Mouse (Mus musculus): ENCODE measurements around the gene Ddx21. TPM values are rescaled to one million over a fixed set of nuclear protein-coding genes. Genes with fewer than 3 reads are reported as not detected.
A peak's percentile ranks its signal among the peaks of the same experiment; 100 is the strongest.

Gene Ddx21
- polyA plus RNA-seq, 1 experiment from 2014 or later = 27.4 TPM

GRCm38 (mm10) chr10:62555705-62556557, 46.1 kb downstream of the Ddx21 start:
- H3K4me2 ChIP-seq (replicated peaks) = no peak overlapping the region
- 78% methylated on average over 11 of the region's 11 CpGs for WGBS
- peaks cover 40% of the 10 kb centered on the region for H3K36me3 ChIP-seq
- no peaks in the 10 kb centered on the region for H3K27me3 ChIP-seq
- no peaks in the 10 kb centered on the region for H3K9me3 ChIP-seq
- no peak for ATAC-seq (ENCODE audit: low FRiP score, low read depth)
- H3K9ac ChIP-seq (replicated peaks) = no peak overlapping the region
- no peak overlapping the region for H3K27ac ChIP-seq (replicated peaks)
- H3K4me3 ChIP-seq = no peak overlapping the region
- H3K4me1 ChIP-seq = no peaks in the 10 kb centered on the region

- no peak for ATAC-seq (ENCODE audit: low FRiP score, low read depth)
- Histone ChIP-seq H3K4me2 (replicated peaks) (no peak overlapping the region), H3K36me3 (peaks cover 17% of the 10 kb centered on the region; the same call in 1 of the 2 replicates), H3K9me3 (no peaks in the 10 kb centered on the region), H3K27ac (replicated peaks) (no peak overlapping the region), H3K27me3 (no peaks in the 10 kb centered on the region), H3K4me3 (no peak overlapping the region), H3K9ac (replicated peaks) (no peak overlapping the region), H3K4me1 (no peaks in the 10 kb centered on the region)
- WGBS = 82% methylated on average over 12 of the region's 12 CpGs
Observed at GRCm38 (mm10) chr10:62553611-62554091, 48.4 kb downstream of the Ddx21 start.

GRCm38 (mm10) chr10:62550787-62551300, 51.2 kb downstream of the Ddx21 start:
- no peaks in the 10 kb centered on the region for H3K4me1 ChIP-seq
- 80% methylated on average over 7 of the region's 7 CpGs for WGBS
- no peak overlapping the region for H3K9ac ChIP-seq (replicated peaks)
- ATAC-seq (ENCODE audit: low FRiP score, low read depth) = no peak
- H3K27ac ChIP-seq (replicated peaks) = no peak overlapping the region
- no peaks in the 10 kb centered on the region for H3K27me3 ChIP-seq
- H3K9me3 ChIP-seq = no peaks in the 10 kb centered on the region
- H3K4me2 ChIP-seq (replicated peaks) = no peak overlapping the region
- H3K36me3 ChIP-seq = no peaks in the 10 kb centered on the region
- no peak overlapping the region for H3K4me3 ChIP-seq

GRCm38 (mm10) chr10:62549523-62550166, 52.4 kb downstream of the Ddx21 start:
- ATAC-seq (ENCODE audit: low FRiP score, low read depth) = peak; percentile 63
- no peaks in the 10 kb centered on the region for H3K9me3 ChIP-seq
- H3K27ac ChIP-seq (replicated peaks) = no peak overlapping the region
- no peaks in the 10 kb centered on the region for H3K36me3 ChIP-seq
- no peak overlapping the region for H3K4me3 ChIP-seq
- no peaks in the 10 kb centered on the region for H3K27me3 ChIP-seq
- 33% methylated on average over 13 of the region's 16 CpGs for WGBS
- no peak overlapping the region for H3K9ac ChIP-seq (replicated peaks)
- no peaks in the 10 kb centered on the region for H3K4me1 ChIP-seq
- H3K4me2 ChIP-seq (replicated peaks) = no peak overlapping the region

GRCm38 (mm10) chr10:62546441-62546840, 55.6 kb downstream of the Ddx21 start:
- Histone ChIP-seq H3K9ac (replicated peaks) (no peak overlapping the region), H3K4me1 (no peaks in the 10 kb centered on the region), H3K9me3 (no peaks in the 10 kb centered on the region), H3K4me2 (replicated peaks) (no peak overlapping the region), H3K36me3 (no peaks in the 10 kb centered on the region), H3K4me3 (no peak overlapping the region), H3K27me3 (no peaks in the 10 kb centered on the region), H3K27ac (replicated peaks) (no peak overlapping the region)
- no peak for ATAC-seq (ENCODE audit: low FRiP score, low read depth)
- 84% methylated on average over 10 of the region's 10 CpGs for WGBS

- H3K27me3 ChIP-seq = no peaks in the 10 kb centered on the region
- no peak overlapping the region for H3K4me2 ChIP-seq (replicated peaks)
- ATAC-seq (ENCODE audit: low FRiP score, low read depth) = no peak
- no peak overlapping the region for H3K9ac ChIP-seq (replicated peaks)
- no peaks in the 10 kb centered on the region for H3K4me1 ChIP-seq
- H3K4me3 ChIP-seq = no peak overlapping the region
- no peak overlapping the region for H3K27ac ChIP-seq (replicated peaks)
- H3K9me3 ChIP-seq = no peaks in the 10 kb centered on the region
- no peaks in the 10 kb centered on the region for H3K36me3 ChIP-seq
Observed at GRCm38 (mm10) chr10:62545759-62546158, 56.3 kb downstream of the Ddx21 start.

GRCm38 (mm10) chr10:62544316-62544715, 57.8 kb downstream of the Ddx21 start:
- WGBS = 88% methylated on average over 4 of the region's 4 CpGs
- Histone ChIP-seq H3K9me3 (no peaks in the 10 kb centered on the region), H3K27ac (replicated peaks) (no peak overlapping the region), H3K4me1 (no peaks in the 10 kb centered on the region), H3K4me2 (replicated peaks) (no peak overlapping the region), H3K4me3 (no peak overlapping the region), H3K27me3 (no peaks in the 10 kb centered on the region), H3K36me3 (no peaks in the 10 kb centered on the region), H3K9ac (replicated peaks) (no peak overlapping the region)
- no peak for ATAC-seq (ENCODE audit: low FRiP score, low read depth)

- Histone ChIP-seq H3K4me1 (no peaks in the 10 kb centered on the region), H3K4me3 (no peak overlapping the region), H3K36me3 (no peaks in the 10 kb centered on the region), H3K27me3 (no peaks in the 10 kb centered on the region), H3K4me2 (replicated peaks) (no peak overlapping the region), H3K9me3 (no peaks in the 10 kb centered on the region), H3K27ac (replicated peaks) (no peak overlapping the region), H3K9ac (replicated peaks) (no peak overlapping the region)
- 86% methylated on average over 12 of the region's 12 CpGs for WGBS
- no peak for ATAC-seq (ENCODE audit: low FRiP score, low read depth)
Observed at GRCm38 (mm10) chr10:62543399-62543808, 58.7 kb downstream of the Ddx21 start.

GRCm38 (mm10) chr10:62542928-62543327, 59.2 kb downstream of the Ddx21 start:
- Histone ChIP-seq H3K9me3 (no peaks in the 10 kb centered on the region), H3K27ac (replicated peaks) (no peak overlapping the region), H3K27me3 (no peaks in the 10 kb centered on the region), H3K9ac (replicated peaks) (no peak overlapping the region), H3K4me3 (no peak overlapping the region), H3K4me2 (replicated peaks) (no peak overlapping the region), H3K4me1 (no peaks in the 10 kb centered on the region), H3K36me3 (no peaks in the 10 kb centered on the region)
- ATAC-seq (ENCODE audit: low FRiP score, low read depth) = no peak
- WGBS = 93% methylated on average over 8 of the region's 8 CpGs

GRCm38 (mm10) chr10:62542507-62542906, 59.6 kb downstream of the Ddx21 start:
- Histone ChIP-seq H3K36me3 (no peaks in the 10 kb centered on the region), H3K4me2 (replicated peaks) (no peak overlapping the region), H3K9ac (replicated peaks) (no peak overlapping the region), H3K27me3 (no peaks in the 10 kb centered on the region), H3K4me3 (no peak overlapping the region), H3K4me1 (no peaks in the 10 kb centered on the region), H3K27ac (replicated peaks) (no peak overlapping the region), H3K9me3 (no peaks in the 10 kb centered on the region)
- ATAC-seq (ENCODE audit: low FRiP score, low read depth) = no peak
- WGBS = 97% methylated on average over 12 of the region's 12 CpGs

GRCm38 (mm10) chr10:62541499-62541898, 60.6 kb downstream of the Ddx21 start:
- Histone ChIP-seq H3K4me1 (no peaks in the 10 kb centered on the region), H3K9me3 (no peaks in the 10 kb centered on the region), H3K27me3 (no peaks in the 10 kb centered on the region), H3K36me3 (no peaks in the 10 kb centered on the region), H3K4me3 (no peak overlapping the region), H3K27ac (replicated peaks) (no peak overlapping the region), H3K4me2 (replicated peaks) (no peak overlapping the region), H3K9ac (replicated peaks) (no peak overlapping the region)
- WGBS = 93% methylated on average over 12 of the region's 12 CpGs
- no peak for ATAC-seq (ENCODE audit: low FRiP score, low read depth)

- no peak overlapping the region for H3K4me3 ChIP-seq
- no peak overlapping the region for H3K27ac ChIP-seq (replicated peaks)
- no peak overlapping the region for H3K4me2 ChIP-seq (replicated peaks)
- H3K4me1 ChIP-seq = no peaks in the 10 kb centered on the region
- 64% methylated on average over 3 of the region's 3 CpGs for WGBS
- H3K9ac ChIP-seq (replicated peaks) = no peak overlapping the region
- no peaks in the 10 kb centered on the region for H3K9me3 ChIP-seq
- H3K27me3 ChIP-seq = no peaks in the 10 kb centered on the region
- no peak for ATAC-seq (ENCODE audit: low FRiP score, low read depth)
- no peaks in the 10 kb centered on the region for H3K36me3 ChIP-seq
Observed at GRCm38 (mm10) chr10:62540800-62541199, 61.3 kb downstream of the Ddx21 start.

Data from midbrain, embryonic 12.5 days (tissue).